Mouse (Mus musculus) liver, embryonic 12.5 days (tissue): ENCODE results near the gene Vash2. TPM values are rescaled to one million over a fixed set of nuclear protein-coding genes. Genes with fewer than 3 reads are reported as not detected.

Experiments used
- ATAC-seq: fragments of 200-750 bp; cut with Nextera tagmentation; 2 replicates; pipeline ENCODE4 v1.8.0; 2017; ENCODE audit warnings: moderate number of reproducible peaks, mild to moderate bottlenecking, moderate library complexity
- H3K27ac ChIP-seq: fragments of 300-500 bp; sonication (generic); 2 replicates; pipeline ENCODE4 v1.5.1; 2016; ENCODE audit warnings: mild to moderate bottlenecking
- H3K27me3 ChIP-seq: fragments of 300-500 bp; sonication (generic); replicated peaks from 2 replicates; pipeline ENCODE4 v1.6.1; 2016; ENCODE audit warnings: mild to moderate bottlenecking, moderate library complexity
- H3K36me3 ChIP-seq: fragments of 300-500 bp; sonication (generic); 2 replicates; pipeline ENCODE4 v1.6.1; 2016; ENCODE audit warnings: mild to moderate bottlenecking, moderate library complexity
- H3K4me1 ChIP-seq: fragments of 300-500 bp; sonication (generic); 2 replicates; pipeline ENCODE4 v1.6.1; 2016
- H3K4me2 ChIP-seq: fragments of 300-500 bp; sonication (generic); 2 replicates; pipeline ENCODE4 v1.6.1; 2016; ENCODE audit warnings: mild to moderate bottlenecking, moderate library complexity
- H3K4me3 ChIP-seq: fragments of 300-500 bp; sonication (generic); 2 replicates; pipeline ENCODE4 v1.5.1; 2016; ENCODE audit warnings: mild to moderate bottlenecking, moderate library complexity
- H3K9ac ChIP-seq: fragments of 300-500 bp; sonication (generic); 2 replicates; pipeline ENCODE4 v1.6.1; 2016; ENCODE audit warnings: mild to moderate bottlenecking, moderate library complexity
- H3K9me3 ChIP-seq: fragments of 300-500 bp; sonication (generic); replicated peaks from 2 replicates; pipeline ENCODE4 v1.6.1; 2016; ENCODE audit warnings: mild to moderate bottlenecking, moderate library complexity
- WGBS: fragments of 180-500 bp; shearing (Covaris S2); methylation state at CpG from one replicate; pipeline ENCODE4 v1.1.7; 2016; ENCODE audit not compliant: insufficient replicate concordance; 5-methylcytosine and 5-hydroxymethylcytosine counted together
- polyA plus RNA-seq: library from polyadenylated mRNA; unstranded; fragments of >200 nt; fragmentation: Nextera tagmentation; extraction: Ambion mirVana; gene quantifications from 2 replicates; pipeline ENCODE4 v1.2.1, GENCODE M21; 2016

Vash2 gene
- polyA plus RNA-seq, 1 experiment from 2014 or later: 3.9 TPM

DNA sequence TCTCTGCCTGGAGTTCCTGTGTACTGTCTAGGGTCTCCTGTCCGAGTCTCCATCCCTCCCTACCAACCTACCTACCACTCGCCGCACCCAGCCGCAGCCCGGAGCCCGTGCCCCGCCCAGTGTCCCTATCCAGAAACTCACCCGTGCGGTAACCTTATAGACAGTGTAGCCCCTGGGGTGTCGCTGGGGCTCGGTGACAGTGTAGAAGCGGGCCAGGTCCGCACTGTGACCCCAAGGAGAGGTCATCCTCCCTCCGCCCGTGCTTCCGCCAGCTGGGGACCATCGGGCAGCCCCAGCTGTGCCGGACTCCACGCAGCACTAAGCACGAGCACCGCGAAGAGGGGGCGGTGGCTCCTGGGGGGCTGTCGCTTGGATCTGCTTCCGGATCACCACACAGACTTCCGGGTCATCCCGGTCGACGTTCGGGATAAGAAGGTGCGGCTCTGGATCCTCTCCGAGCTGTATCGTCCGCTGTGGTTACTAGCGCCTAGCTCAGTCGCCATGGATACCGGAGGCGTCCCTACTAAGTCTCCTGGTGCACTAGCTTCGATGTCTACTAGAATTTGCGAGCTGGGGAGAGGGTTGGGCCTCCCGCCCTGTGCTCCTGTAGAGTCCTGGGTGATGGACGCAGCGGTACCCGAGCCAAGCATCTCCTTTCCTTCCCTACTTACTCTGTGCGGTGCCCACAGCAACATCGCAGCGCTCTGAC, 67.5 kb downstream of the Vash2 start, which contains the start of gene Rps6kc1:
Gene Rps6kc1 (minus strand): TSS at position 356 of the 709 bp plus-strand sequence.
- H3K36me3 ChIP-seq: no peaks in the 10 kb centered on the region
- peaks cover 25% of the 10 kb centered on the region for H3K4me1 ChIP-seq
- peaks cover 5% of the 10 kb centered on the region; the same call in 1 of the 2 replicates for H3K27me3 ChIP-seq
- 1% methylated on average over 47 of the region's 47 CpGs for WGBS
- peak within 1 kb of the TSS; percentile 73 for H3K9ac ChIP-seq
- peak within 1 kb of the TSS; percentile 17; the same call in 1 of the 2 replicates for H3K27ac ChIP-seq
- H3K9me3 ChIP-seq: no peaks in the 10 kb centered on the region
- peak within 1 kb of the TSS; percentile 89 for H3K4me2 ChIP-seq
- H3K4me3 ChIP-seq: peak within 1 kb of the TSS; percentile 77
- ATAC-seq: peak; percentile 91

DNA sequence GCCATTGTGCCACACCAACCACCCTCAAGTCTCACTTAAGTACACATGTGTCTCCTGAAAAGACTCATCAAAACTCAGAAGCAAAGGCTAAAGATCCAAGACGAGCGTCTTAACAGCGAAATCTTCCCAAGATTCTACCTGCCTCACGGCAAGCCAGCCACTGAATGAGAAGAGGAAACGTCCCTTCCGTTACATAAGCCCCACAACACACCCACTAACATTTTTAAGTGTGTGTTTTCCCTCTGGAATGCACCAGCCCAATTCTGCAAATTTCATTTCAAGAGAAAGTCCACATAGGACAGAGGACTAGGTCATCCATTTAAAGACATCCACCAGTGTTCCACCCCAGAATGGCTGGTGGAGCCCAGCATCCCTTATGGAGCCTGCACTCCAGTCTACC, 68.3 kb downstream of the Vash2 start:
- 69% methylated on average over 6 of the region's 6 CpGs for WGBS
- Histone ChIP-seq H3K27ac (no peak overlapping the region), H3K36me3 (no peaks in the 10 kb centered on the region), H3K9me3 (no peaks in the 10 kb centered on the region), H3K27me3 (peaks cover 5% of the 10 kb centered on the region; the same call in 1 of the 2 replicates), H3K4me3 (peak overlapping the region; percentile 77), H3K9ac (peak overlapping the region; percentile 73), H3K4me1 (peaks cover 25% of the 10 kb centered on the region), H3K4me2 (peak overlapping the region; percentile 89)
- ATAC-seq: no peak

DNA sequence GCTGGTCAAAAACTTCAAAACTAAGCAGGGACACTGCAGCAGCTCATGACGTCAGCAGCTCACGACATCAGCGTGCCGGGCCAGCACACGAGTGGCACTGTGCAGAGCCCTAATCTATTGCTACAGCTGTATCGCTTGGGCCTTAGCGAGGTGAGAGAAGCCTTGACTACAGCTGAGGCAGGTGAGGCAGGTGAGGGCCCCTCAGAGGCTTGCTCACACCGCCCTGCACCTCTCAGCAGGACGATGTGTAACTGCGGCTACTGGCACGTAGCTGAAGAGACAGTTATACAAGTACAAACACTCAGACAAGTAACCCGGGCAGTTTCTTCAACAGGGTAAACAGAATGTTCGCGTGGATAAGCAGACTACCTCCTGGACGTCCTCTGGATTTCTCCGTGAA, 74.4 kb downstream of the Vash2 start:
- Histone ChIP-seq H3K36me3 (peaks cover 14% of the 10 kb centered on the region), H3K9me3 (no peaks in the 10 kb centered on the region), H3K27me3 (no peaks in the 10 kb centered on the region), H3K9ac (no peak overlapping the region), H3K4me2 (no peak overlapping the region), H3K4me1 (no peaks in the 10 kb centered on the region), H3K4me3 (no peak overlapping the region), H3K27ac (no peak overlapping the region)
- WGBS: 86% methylated on average over 16 of the region's 16 CpGs
- no peak for ATAC-seq

DNA sequence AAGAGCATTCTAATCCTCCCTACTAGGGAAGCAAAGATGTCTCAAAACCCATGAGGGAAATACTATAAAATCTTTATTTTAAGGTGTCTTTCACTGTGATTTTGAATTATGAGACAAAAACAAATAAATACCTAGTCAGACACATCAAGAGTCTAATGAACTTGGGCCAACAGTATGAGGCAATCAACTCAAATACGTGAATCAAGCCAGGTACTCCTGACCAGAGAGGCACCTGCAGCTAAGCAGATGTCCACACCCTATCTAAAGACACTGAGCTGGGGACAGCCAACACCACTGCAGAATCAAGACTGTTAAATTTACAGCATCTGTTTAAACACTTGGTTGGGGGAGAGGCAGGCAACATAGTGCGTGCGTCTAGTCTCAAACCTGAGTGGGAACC, 75.0 kb downstream of the Vash2 start:
- WGBS: 84% methylated on average over 3 of the region's 3 CpGs
- H3K4me1 ChIP-seq: no peaks in the 10 kb centered on the region
- H3K27me3 ChIP-seq: no peaks in the 10 kb centered on the region
- ATAC-seq: no peak
- no peak overlapping the region for H3K27ac ChIP-seq
- no peak overlapping the region for H3K4me2 ChIP-seq
- H3K4me3 ChIP-seq: no peak overlapping the region
- no peak overlapping the region for H3K9ac ChIP-seq
- H3K36me3 ChIP-seq: peaks cover 14% of the 10 kb centered on the region
- no peaks in the 10 kb centered on the region for H3K9me3 ChIP-seq

DNA sequence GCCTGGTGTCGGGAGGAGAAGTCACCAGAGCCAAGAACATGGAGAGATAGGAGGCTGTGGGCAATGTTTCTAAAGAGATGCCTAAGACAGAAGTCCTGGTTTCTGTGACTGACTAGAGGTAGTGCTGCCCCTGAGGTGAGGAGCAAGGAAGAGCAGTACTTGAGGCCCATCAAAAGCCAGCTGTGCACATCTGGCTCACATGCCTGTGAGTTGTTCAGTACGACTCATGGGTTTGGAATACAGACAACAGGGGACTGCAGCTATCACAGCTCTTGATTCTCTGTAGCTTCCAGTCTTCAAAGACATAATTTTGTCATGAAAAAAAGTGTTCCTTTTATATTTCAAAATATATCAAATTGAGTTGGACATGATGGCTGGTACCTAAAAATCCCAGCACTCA, 78.0 kb downstream of the Vash2 start:
- Histone ChIP-seq H3K27me3 (no peaks in the 10 kb centered on the region), H3K9ac (no peak overlapping the region), H3K4me1 (0 out of 2 replicates have a peak, but pooled peaks cover 2% of the 10 kb centered on the region), H3K27ac (no peak overlapping the region), H3K4me2 (no peak overlapping the region), H3K36me3 (peaks cover 30% of the 10 kb centered on the region), H3K4me3 (no peak overlapping the region), H3K9me3 (no peaks in the 10 kb centered on the region)
- WGBS: 68% methylated on average over 2 of the region's 2 CpGs
- ATAC-seq: no peak

DNA sequence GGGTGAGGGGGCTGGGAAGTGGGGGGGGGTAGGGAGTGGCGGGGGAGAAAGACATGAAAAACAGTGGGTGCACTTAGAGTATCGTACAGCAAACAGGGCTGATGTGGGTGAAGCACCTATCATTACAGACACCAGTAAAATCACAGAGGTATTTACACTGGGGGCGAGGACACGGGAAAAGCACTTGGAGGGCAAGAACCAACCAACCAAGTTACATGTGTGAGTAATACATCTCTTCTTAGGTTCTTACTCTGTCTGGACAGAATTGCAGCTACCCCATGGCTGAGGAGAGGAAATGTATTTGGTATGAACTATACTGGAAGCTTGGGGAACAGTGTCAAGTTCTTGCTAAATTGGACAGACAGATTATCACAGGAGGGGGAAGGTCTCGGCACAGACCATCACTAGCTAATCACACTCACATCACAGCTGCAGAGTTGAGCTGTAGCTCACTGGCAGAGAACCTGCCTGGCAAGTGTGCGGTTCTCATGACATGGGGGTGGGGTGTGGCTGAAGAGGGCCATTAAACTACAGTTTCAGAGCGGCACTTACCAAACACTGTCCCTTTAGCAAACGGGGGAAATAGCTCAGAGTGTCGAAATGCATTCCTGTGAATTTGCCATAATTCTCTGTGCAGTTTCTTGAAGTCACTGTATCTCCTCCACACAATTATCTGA, 80.1 kb downstream of the Vash2 start:
- Histone ChIP-seq H3K4me3 (no peak overlapping the region), H3K27ac (no peak overlapping the region), H3K9ac (no peak overlapping the region), H3K36me3 (peaks cover 26% of the 10 kb centered on the region), H3K4me1 (0 out of 2 replicates have a peak, but pooled peaks cover 10% of the 10 kb centered on the region), H3K27me3 (no peaks in the 10 kb centered on the region), H3K4me2 (no peak overlapping the region), H3K9me3 (no peaks in the 10 kb centered on the region)
- 73% methylated on average over 9 of the region's 9 CpGs for WGBS
- no peak for ATAC-seq

DNA sequence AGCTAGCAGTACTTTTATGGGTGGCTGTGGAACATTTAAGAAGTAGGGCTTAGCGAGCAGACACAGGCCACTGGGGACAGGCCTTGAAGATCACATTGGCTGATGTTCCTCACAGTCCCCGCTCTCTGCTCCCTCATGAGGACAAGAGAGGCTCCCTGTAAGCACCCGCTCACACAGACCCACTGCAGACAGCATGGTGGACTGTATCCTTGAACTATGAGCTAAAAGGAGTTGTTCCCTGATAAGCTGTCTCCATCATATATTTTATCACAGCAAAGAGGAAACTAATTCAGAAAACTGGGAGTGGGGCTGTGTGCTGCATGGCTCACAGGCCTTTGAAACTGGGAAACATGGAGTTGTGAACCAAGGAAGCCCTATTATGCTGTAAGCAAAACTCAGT, 80.9 kb downstream of the Vash2 start:
- no peak for ATAC-seq
- Histone ChIP-seq H3K27ac (no peak overlapping the region), H3K4me1 (peaks cover 18% of the 10 kb centered on the region), H3K9me3 (no peaks in the 10 kb centered on the region), H3K9ac (no peak overlapping the region), H3K27me3 (no peaks in the 10 kb centered on the region), H3K4me3 (no peak overlapping the region), H3K4me2 (no peak overlapping the region), H3K36me3 (peaks cover 20% of the 10 kb centered on the region)
- 79% methylated on average over 3 of the region's 3 CpGs for WGBS

Other genes starting within 250 kb of the Vash2 start
- gene Rps6kc1, start 67.5 kb downstream of the Vash2 start, polyA plus RNA-seq: 5.5 and 5.7 TPM in 2 replicates
- 21.4 and 23.6 TPM in 2 replicates for gene Angel2, start 54.2 kb downstream of the Vash2 start, polyA plus RNA-seq
- 7.5 and 7.6 TPM in 2 replicates for gene Flvcr1, start 46.9 kb upstream of the Vash2 start, polyA plus RNA-seq
- not detected in 2 replicates for gene Spata45, start 57.3 kb upstream of the Vash2 start, polyA plus RNA-seq
- 8.9 and 9.8 TPM in 2 replicates for gene Tatdn3, start 83.6 kb upstream of the Vash2 start, polyA plus RNA-seq
- 22.0 and 24.2 TPM in 2 replicates for gene Nsl1, start 83.7 kb upstream of the Vash2 start, polyA plus RNA-seq
- 2.6 and 3.7 TPM in 2 replicates for gene Batf3, start 118.6 kb upstream of the Vash2 start, polyA plus RNA-seq
- gene Fam71a, start 185.5 kb upstream of the Vash2 start, polyA plus RNA-seq: not detected in 2 replicates
- gene Atf3, start 238.7 kb upstream of the Vash2 start, polyA plus RNA-seq: 2.3 and 2.4 TPM in 2 replicates